Mouse (Mus musculus) lung, adult 2 months (tissue): ENCODE results near the gene Sbf2.

Experiments
- CTCF ChIP-seq: fragments of 200-500 bp; IDR thresholded peaks from 2 replicates; pipeline ENCODE4 v1.5.1; 2011; ENCODE audit warnings: mild to moderate bottlenecking, low read length, control low read depth; ENCODE audit not compliant: insufficient read depth
- POLR2A ChIP-seq: fragments of 200-500 bp; IDR thresholded peaks from 2 replicates; pipeline ENCODE4 v1.6.1; 2011; ENCODE audit warnings: low read depth, mild to moderate bottlenecking, control low read depth, low read length, borderline replicate concordance; ENCODE audit errors: extremely low read depth

GRCm38 (mm10) chr7:110387565-110387964, 227.2 kb downstream of the Sbf2 start:
- TF ChIP-seq CTCF (no peak), POLR2A (no peak)
